Mouse (Mus musculus): ENCODE measurements at regions not wholly inside any gene's neighbourhood (a gene's known extent, or its start where the extent isn't known, plus 50 kb on each side); places are given as distances from the start of the nearest gene placed in this dataset.

DNA sequence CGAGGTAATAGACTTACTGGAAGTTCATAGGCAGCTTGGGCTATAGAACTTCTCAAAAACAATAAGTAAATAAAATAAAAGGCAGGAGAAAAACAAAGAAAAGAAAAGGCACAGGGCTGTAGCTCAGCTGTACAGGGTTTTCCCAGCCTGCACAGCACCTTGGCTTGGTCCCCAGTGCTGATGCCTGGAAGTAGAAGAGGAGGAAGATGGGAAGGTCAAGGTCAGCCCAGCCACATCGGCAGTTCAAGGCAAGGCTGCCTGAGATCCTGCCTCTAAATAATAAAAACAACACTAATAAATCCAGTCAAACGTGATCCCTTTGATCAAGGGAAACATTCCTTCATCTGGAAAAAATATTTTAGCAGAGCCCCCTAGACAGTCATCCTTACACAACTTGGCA lies 103.1 kb downstream of the Cenpf start:
- ATAC-seq (replicated peaks; ENCODE audit: low FRiP score) (no peak), DNase-seq (ENCODE audit: low spot score) (no peak)
- Histone ChIP-seq H3K9me3 (ENCODE audit: control insufficient read depth, low read length) (no peaks in the 10 kb centered on the region), H3K4me1 (replicated peaks; ENCODE audit: control insufficient read depth, insufficient read depth, low read length) (no peaks in the 10 kb centered on the region), H3K4me2 (no peak overlapping the region), H3K27ac (ENCODE audit: low read depth, low read length) (no peak overlapping the region), H3K4me3 (ENCODE audit: low read depth, low read length) (no peak overlapping the region), H3K9ac (ENCODE audit: low read depth, low read length) (no peak overlapping the region), H3K27me3 (replicated peaks; ENCODE audit: control insufficient read depth, insufficient read depth, low read length) (no peaks in the 10 kb centered on the region), H3K36me3 (ENCODE audit: control insufficient read depth, insufficient read depth, low read length) (no peaks in the 10 kb centered on the region)
- WGBS: 60% methylated on average over 3 of the region's 3 CpGs

DNA sequence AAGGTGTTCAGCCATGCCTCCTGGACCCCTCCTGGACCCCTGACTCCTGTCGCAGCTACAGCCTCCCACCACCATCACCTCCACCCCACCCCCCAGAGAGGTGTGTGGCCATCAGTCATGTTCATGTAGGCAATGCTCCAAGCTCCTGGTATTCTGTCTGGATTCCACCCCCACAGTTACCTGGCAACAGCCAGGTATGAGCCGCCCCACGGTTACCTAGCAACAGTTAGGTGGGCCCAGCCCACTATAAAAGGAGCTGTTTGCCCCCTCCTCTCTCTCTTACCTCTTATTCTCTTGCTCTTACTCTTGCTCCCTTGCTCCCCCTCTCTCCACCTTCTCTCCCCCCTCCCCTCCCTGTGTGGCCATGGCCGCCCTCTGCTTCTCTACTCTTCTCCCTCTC lies 106.5 kb downstream of the Cenpf start:
- WGBS: 74% methylated on average over 4 of the region's 4 CpGs
- ATAC-seq (replicated peaks; ENCODE audit: low FRiP score): no peak
- no peak overlapping the region for H3K27ac ChIP-seq (ENCODE audit: low read depth, low read length)
- no peaks in the 10 kb centered on the region for H3K4me1 ChIP-seq (replicated peaks; ENCODE audit: control insufficient read depth, insufficient read depth, low read length)
- H3K9ac ChIP-seq (ENCODE audit: low read depth, low read length): no peak overlapping the region
- no peak overlapping the region for H3K4me3 ChIP-seq (ENCODE audit: low read depth, low read length)
- DNase-seq (ENCODE audit: low spot score): no peak
- no peaks in the 10 kb centered on the region for H3K36me3 ChIP-seq (ENCODE audit: control insufficient read depth, insufficient read depth, low read length)
- no peaks in the 10 kb centered on the region for H3K9me3 ChIP-seq (ENCODE audit: control insufficient read depth, low read length)
- no peaks in the 10 kb centered on the region for H3K27me3 ChIP-seq (replicated peaks; ENCODE audit: control insufficient read depth, insufficient read depth, low read length)
- H3K4me2 ChIP-seq: no peak overlapping the region

DNA sequence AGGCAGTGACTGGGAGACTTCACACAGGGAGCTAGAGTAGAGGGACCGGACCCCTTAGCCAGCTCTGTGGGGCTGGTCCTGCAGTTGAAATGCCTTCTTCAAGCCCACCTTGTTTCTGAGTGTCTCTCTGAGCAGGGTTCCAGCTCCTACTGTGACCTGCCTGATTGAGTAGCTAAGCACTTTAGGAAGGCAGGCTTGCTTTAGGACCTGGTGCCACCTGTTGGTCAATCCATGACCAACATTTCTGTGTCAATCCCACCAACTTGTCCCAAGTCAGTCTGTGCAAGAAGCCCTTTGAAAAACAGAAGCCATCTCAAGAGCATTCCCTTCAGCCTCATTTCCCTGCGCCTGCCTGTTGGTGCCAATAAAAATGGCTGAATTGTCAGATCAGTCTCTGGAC lies 108.5 kb downstream of the Cenpf start:
- Histone ChIP-seq H3K36me3 (ENCODE audit: control insufficient read depth, insufficient read depth, low read length) (no peaks in the 10 kb centered on the region), H3K4me1 (replicated peaks; ENCODE audit: control insufficient read depth, insufficient read depth, low read length) (no peaks in the 10 kb centered on the region), H3K9me3 (ENCODE audit: control insufficient read depth, low read length) (no peaks in the 10 kb centered on the region), H3K27ac (ENCODE audit: low read depth, low read length) (no peak overlapping the region), H3K4me3 (ENCODE audit: low read depth, low read length) (no peak overlapping the region), H3K27me3 (replicated peaks; ENCODE audit: control insufficient read depth, insufficient read depth, low read length) (no peaks in the 10 kb centered on the region), H3K4me2 (no peak overlapping the region), H3K9ac (ENCODE audit: low read depth, low read length) (no peak overlapping the region)
- ATAC-seq (replicated peaks; ENCODE audit: low FRiP score): no peak
- WGBS: 57% methylated on average over 2 of the region's 2 CpGs
- DNase-seq (ENCODE audit: low spot score): no peak

DNA sequence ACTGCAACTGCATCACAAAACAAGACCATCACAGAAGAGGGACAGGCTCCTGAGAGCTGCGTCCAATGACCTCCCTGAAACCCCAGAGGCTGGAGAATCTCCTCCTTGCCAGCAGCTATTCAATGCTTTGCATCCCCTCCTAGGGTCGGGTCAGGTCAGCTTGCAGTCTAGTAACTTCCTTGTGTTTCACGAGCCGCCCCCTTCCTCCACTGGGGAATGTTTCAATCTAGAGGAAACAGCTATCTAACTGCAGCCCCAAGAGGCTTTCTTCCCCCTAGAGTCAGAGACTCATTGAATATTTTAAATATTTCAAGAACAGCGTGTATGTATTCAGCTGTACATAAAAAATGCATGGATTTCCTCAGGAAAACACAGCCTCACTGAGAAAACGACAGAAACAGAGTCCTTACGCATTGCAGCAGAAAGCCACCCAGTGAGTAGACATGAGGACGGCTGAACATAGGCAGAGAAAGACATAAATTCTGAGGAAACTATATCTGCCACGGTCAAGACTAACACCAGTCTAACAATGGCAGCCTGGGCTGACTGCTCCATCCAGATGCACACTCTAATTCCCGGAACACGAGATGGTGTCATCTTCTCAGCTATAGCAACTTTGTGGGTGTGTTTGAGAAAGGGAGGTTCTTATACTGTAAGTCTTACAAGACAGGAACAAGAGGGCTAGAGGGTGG lies 111.4 kb downstream of the Cenpf start:
- H3K4me2 ChIP-seq: no peak overlapping the region
- ATAC-seq (replicated peaks; ENCODE audit: low FRiP score): no peak
- no peak overlapping the region for H3K4me3 ChIP-seq (ENCODE audit: low read depth, low read length)
- no peak overlapping the region for H3K9ac ChIP-seq (ENCODE audit: low read depth, low read length)
- DNase-seq (ENCODE audit: low spot score): no peak
- H3K4me1 ChIP-seq (replicated peaks; ENCODE audit: control insufficient read depth, insufficient read depth, low read length): no peaks in the 10 kb centered on the region
- H3K36me3 ChIP-seq (ENCODE audit: control insufficient read depth, insufficient read depth, low read length): no peaks in the 10 kb centered on the region
- H3K9me3 ChIP-seq (ENCODE audit: control insufficient read depth, low read length): no peaks in the 10 kb centered on the region
- no peak overlapping the region for H3K27ac ChIP-seq (ENCODE audit: low read depth, low read length)
- no peaks in the 10 kb centered on the region for H3K27me3 ChIP-seq (replicated peaks; ENCODE audit: control insufficient read depth, insufficient read depth, low read length)
- WGBS: 59% methylated on average over 11 of the region's 11 CpGs

DNA sequence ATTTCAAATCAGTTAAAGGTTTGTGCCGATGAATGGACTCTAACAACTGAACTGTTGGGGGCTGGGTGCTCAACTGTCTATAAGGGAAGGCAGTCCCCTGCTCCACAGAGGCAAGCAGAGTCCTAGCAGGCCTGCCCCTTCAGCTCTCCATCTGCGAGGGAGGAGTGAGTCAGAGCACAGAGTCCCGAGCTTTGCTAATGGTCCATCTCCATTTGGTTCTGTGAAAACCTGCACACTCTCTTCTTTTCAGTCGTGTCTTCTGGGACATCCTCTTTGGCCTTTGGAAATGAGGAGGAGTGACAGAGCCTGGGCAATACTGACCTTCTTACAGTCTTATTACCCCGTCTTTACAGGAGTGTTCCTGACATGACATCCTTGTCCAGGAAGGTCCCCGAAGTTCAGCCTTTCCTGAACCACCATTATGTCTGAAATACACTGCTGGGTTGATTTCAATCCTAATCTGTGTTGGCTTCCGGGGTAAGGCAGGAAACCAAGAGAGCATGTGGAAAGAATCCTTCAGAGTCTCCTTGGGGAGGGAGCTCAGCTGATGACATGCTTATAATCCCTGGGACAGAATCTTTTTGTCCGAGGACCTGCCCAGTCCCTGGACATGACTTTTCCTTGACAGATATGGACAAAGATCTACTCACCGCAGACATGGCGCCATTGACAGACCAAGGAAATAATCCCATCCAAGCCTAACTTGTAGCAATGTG lies 112.2 kb downstream of the Cenpf start:
- Histone ChIP-seq H3K4me3 (ENCODE audit: low read depth, low read length) (no peak overlapping the region), H3K9ac (ENCODE audit: low read depth, low read length) (no peak overlapping the region), H3K9me3 (ENCODE audit: control insufficient read depth, low read length) (no peaks in the 10 kb centered on the region), H3K27ac (ENCODE audit: low read depth, low read length) (no peak overlapping the region), H3K36me3 (ENCODE audit: control insufficient read depth, insufficient read depth, low read length) (no peaks in the 10 kb centered on the region), H3K27me3 (replicated peaks; ENCODE audit: control insufficient read depth, insufficient read depth, low read length) (no peaks in the 10 kb centered on the region), H3K4me1 (replicated peaks; ENCODE audit: control insufficient read depth, insufficient read depth, low read length) (no peaks in the 10 kb centered on the region), H3K4me2 (no peak overlapping the region)
- DNase-seq (ENCODE audit: low spot score) (no peak), ATAC-seq (replicated peaks; ENCODE audit: low FRiP score) (no peak)
- 85% methylated on average over 10 of the region's 10 CpGs for WGBS

DNA sequence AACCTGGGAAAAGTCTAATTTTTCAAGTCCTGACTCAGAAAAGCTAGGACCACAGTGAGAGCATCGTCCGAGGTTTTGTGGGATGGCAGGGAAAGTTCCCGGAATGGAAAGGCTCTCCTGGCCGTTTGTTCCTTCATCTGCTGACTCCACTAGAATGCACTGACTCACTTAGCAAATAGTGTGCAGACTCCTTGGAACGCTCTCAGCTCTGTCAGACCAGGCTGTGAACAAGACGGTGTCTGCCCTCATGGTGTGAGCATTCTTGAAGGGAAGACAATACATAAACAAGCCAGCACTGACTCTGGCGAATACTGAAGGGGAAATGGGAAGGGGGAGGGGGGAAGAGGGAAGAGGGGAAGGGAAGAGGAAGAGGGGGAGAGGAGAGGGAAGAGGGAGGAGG lies 121.4 kb downstream of the Cenpf start:
- no peak overlapping the region for H3K9ac ChIP-seq (ENCODE audit: low read depth, low read length)
- ATAC-seq (replicated peaks; ENCODE audit: low FRiP score): no peak
- H3K4me2 ChIP-seq: no peak overlapping the region
- WGBS: 48% methylated on average over 7 of the region's 7 CpGs
- H3K36me3 ChIP-seq (ENCODE audit: control insufficient read depth, insufficient read depth, low read length): no peaks in the 10 kb centered on the region
- DNase-seq (ENCODE audit: low spot score): no peak
- H3K4me1 ChIP-seq (replicated peaks; ENCODE audit: control insufficient read depth, insufficient read depth, low read length): no peaks in the 10 kb centered on the region
- H3K27me3 ChIP-seq (replicated peaks; ENCODE audit: control insufficient read depth, insufficient read depth, low read length): no peaks in the 10 kb centered on the region
- no peaks in the 10 kb centered on the region for H3K9me3 ChIP-seq (ENCODE audit: control insufficient read depth, low read length)
- no peak overlapping the region for H3K27ac ChIP-seq (ENCODE audit: low read depth, low read length)
- H3K4me3 ChIP-seq (ENCODE audit: low read depth, low read length): no peak overlapping the region

DNA sequence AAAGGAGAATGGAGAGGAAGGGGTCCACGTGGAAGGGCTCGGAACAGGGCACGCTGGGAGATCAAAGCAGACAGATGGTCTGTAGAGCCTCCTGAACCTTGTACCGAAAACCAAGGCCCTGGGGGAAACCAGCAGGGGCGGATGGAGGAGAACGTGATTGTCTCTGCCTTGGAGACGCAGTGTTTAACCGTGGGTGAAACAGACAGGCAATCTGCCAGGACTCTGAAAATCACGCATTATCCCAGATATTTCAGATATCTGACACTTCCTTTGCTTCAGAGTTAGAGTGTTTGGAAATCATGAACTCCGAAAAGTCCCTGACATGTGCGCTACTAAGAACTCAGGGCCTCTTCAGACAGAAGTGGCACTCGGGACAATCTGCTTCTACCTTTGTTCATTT lies 126.1 kb downstream of the Cenpf start:
- Histone ChIP-seq H3K9me3 (ENCODE audit: control insufficient read depth, low read length) (no peaks in the 10 kb centered on the region), H3K36me3 (ENCODE audit: control insufficient read depth, insufficient read depth, low read length) (no peaks in the 10 kb centered on the region), H3K4me2 (no peak overlapping the region), H3K4me1 (replicated peaks; ENCODE audit: control insufficient read depth, insufficient read depth, low read length) (no peaks in the 10 kb centered on the region), H3K9ac (ENCODE audit: low read depth, low read length) (no peak overlapping the region), H3K4me3 (ENCODE audit: low read depth, low read length) (no peak overlapping the region), H3K27ac (ENCODE audit: low read depth, low read length) (no peak overlapping the region), H3K27me3 (replicated peaks; ENCODE audit: control insufficient read depth, insufficient read depth, low read length) (no peaks in the 10 kb centered on the region)
- no peak for ATAC-seq (replicated peaks; ENCODE audit: low FRiP score)
- WGBS: 87% methylated on average over 12 of the region's 12 CpGs
- no peak for DNase-seq (ENCODE audit: low spot score)

DNA sequence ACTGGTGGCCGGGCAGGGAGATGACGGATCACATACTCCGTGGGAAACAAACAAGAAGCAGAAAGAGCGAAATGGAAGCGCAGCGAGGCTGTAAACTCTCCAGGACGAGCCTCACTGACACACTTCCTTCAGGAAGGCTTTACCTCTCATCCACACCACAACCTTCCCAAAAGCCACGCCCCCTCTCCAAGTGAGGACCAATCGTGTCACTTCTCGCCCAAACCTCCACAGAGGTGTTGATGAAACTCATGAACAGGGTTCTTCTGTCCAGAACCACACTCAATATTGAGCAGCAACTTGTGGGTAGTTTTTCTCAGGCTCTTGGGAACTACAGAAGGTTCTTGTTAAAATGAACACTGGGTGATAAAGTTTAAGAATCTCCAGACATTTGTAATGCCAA lies 127.3 kb downstream of the Cenpf start:
- no peaks in the 10 kb centered on the region for H3K27me3 ChIP-seq (replicated peaks; ENCODE audit: control insufficient read depth, insufficient read depth, low read length)
- no peaks in the 10 kb centered on the region for H3K36me3 ChIP-seq (ENCODE audit: control insufficient read depth, insufficient read depth, low read length)
- H3K4me2 ChIP-seq: no peak overlapping the region
- no peak overlapping the region for H3K4me3 ChIP-seq (ENCODE audit: low read depth, low read length)
- H3K4me1 ChIP-seq (replicated peaks; ENCODE audit: control insufficient read depth, insufficient read depth, low read length): no peaks in the 10 kb centered on the region
- H3K27ac ChIP-seq (ENCODE audit: low read depth, low read length): no peak overlapping the region
- ATAC-seq (replicated peaks; ENCODE audit: low FRiP score) (no peak), DNase-seq (ENCODE audit: low spot score) (no peak)
- H3K9me3 ChIP-seq (ENCODE audit: control insufficient read depth, low read length): no peaks in the 10 kb centered on the region
- 34% methylated on average over 10 of the region's 10 CpGs for WGBS
- H3K9ac ChIP-seq (ENCODE audit: low read depth, low read length): no peak overlapping the region

DNA sequence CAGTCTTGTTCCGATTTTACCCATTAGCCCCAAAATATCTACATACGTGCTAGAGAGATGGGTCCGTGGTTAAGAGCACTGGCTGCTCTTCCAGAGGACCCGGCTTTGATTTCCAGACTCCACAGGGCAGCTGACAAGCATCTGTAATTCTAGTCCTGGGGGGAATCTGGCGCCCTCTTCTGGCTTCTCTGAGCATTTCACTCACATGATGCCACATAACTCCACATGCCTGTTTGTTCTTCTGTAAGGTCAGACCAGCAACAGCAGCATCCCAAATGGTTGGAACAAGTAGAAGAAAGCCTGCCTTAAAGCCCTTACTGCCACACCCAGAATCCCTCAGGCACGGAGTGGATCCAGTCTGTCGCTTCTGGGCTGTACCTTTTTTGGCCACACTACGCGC lies 137.0 kb downstream of the Cenpf start:
- Histone ChIP-seq H3K4me1 (replicated peaks; ENCODE audit: control insufficient read depth, insufficient read depth, low read length) (no peaks in the 10 kb centered on the region), H3K9ac (ENCODE audit: low read depth, low read length) (no peak overlapping the region), H3K27me3 (replicated peaks; ENCODE audit: control insufficient read depth, insufficient read depth, low read length) (no peaks in the 10 kb centered on the region), H3K9me3 (ENCODE audit: control insufficient read depth, low read length) (no peaks in the 10 kb centered on the region), H3K27ac (ENCODE audit: low read depth, low read length) (no peak overlapping the region), H3K4me3 (ENCODE audit: low read depth, low read length) (no peak overlapping the region), H3K36me3 (ENCODE audit: control insufficient read depth, insufficient read depth, low read length) (no peaks in the 10 kb centered on the region), H3K4me2 (no peak overlapping the region)
- DNase-seq (ENCODE audit: low spot score): no peak
- no peak for ATAC-seq (replicated peaks; ENCODE audit: low FRiP score)
- WGBS: 84% methylated on average over 9 of the region's 9 CpGs

All from liver, embryonic 11.5 days (tissue).